Mouse (Mus musculus) embryo, embryonic 11.5 days (tissue): ENCODE results near the gene Klk1b9.
"Not testable (repeated sequence)": the region's sequence is repeated elsewhere in the genome, so short reads cannot be mapped to it uniquely, and the experiment has no call there.

Experiments
- DNase-seq: peaks from one replicate; pipeline ENCODE4 v3.0.0-alpha.2; 2012; ENCODE audit warnings: low read depth, low spot score

The Klk1b9 gene

DNA sequence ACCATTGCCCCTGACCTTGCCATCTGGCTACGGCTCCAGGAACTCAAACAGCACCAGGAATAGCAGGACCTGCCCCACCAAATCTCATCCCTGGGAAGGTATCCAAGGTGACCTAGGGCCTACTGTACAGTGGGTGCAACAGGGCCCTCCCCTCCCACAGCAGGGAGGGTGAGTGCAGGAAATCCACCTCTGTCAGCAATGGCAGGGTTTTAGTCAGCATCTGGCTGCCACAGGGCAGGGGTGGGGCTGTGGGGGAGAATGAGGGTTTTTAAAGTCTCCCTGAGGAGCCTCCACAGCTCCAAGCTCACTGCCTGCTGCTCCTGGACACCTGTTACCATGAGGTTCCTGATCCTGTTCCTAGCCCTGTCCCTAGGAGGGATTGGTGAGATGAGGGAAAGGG lies at the start of gene Klk1b9:
Gene Klk1b9 (plus strand): TSS at position 301 of the 400 bp plus-strand sequence.
- not testable (repeated sequence) for DNase-seq

DNA sequence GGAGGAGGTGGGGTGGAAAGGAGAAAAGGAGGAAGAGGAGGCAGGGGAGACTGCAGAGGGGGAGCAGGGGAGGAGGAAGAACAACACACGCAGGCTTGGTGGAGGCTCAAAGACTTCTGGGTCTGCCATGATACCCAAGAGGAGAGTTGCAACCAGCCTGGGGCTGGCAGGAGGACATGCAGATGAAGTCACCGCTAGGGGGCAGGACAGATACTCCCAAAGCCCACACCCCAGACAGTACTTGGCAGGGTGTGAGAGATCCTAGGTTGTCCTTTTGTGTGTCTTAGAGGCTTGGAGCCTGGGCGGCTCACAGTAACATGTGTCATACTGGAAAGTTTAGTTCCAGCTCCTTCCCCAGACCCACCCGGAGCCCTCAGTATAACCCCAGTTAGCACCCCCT lies 47.3 kb upstream of the Klk1b9 start:
- no peak for DNase-seq

DNA sequence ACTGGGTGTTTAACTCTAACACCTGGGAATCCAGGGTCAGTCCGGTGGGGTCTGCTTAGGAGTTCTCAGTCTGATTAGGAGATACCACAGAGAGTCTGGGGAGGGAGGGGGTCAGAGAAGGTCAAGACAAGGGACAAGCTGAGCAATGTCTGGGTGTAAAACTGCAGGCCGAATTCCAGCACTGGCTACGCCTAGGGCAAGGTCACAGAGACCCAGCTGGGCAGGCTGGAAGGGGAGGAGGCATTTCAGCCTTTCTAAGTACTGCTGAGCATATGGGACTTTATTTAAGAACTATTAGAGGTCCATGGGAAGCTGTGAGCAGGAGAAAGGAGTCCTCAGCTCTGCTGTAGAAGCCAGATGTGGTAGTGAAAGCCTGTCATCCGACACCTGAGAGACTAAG lies 43.5 kb upstream of the Klk1b9 start:
- no peak for DNase-seq

DNA sequence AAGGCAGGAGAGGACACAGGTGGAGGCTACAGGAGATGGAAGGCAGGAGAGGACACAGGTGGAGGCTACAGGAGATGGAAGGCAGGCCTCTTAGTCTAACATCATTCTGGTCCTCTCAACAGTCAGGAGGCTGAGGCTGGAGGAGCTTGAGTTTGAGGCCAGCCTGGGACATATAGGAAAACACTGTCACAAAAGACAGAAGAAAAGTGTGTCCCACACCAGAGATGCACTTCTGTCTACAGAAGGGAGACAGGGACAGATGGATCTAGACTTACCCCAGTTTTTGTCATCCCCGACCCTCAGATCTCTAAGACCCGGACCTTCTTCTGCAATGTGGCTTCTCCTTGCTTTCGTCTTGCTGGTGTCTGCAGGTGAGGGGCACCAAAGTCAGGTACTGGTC lies 42.4 kb upstream of the Klk1b9 start, which contains the start of gene Klk15:
Gene Klk15 (plus strand): TSS at position 301 of the 400 bp plus-strand sequence.
- DNase-seq = no peak

DNA sequence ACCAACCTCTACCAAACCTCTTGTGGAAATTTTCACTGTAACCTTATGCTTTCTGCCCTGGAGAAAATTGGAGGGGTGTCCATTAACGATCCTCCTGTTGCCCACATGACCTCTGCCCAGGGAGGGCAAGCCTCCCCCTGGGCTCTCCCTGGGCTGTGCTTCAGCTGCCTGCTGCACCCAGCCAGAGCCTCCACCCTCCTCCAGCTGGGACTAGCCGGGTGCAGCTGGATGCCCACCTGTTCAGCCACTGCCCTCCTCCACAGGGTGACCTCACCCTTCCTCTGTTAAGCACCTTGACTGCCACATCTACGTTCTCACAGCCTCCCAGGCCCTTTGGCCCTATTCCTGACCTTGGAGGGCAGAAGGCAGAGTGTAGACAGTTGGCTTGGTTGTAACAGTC lies 41.1 kb upstream of the Klk1b9 start:
- DNase-seq = no peak

GRCm38 (mm10) chr7:43936551-43936950 lies 39.3 kb upstream of the Klk1b9 start:
- no peak for DNase-seq

GRCm38 (mm10) chr7:43942293-43942692 lies 33.6 kb upstream of the Klk1b9 start:
- not testable (repeated sequence) for DNase-seq

DNA sequence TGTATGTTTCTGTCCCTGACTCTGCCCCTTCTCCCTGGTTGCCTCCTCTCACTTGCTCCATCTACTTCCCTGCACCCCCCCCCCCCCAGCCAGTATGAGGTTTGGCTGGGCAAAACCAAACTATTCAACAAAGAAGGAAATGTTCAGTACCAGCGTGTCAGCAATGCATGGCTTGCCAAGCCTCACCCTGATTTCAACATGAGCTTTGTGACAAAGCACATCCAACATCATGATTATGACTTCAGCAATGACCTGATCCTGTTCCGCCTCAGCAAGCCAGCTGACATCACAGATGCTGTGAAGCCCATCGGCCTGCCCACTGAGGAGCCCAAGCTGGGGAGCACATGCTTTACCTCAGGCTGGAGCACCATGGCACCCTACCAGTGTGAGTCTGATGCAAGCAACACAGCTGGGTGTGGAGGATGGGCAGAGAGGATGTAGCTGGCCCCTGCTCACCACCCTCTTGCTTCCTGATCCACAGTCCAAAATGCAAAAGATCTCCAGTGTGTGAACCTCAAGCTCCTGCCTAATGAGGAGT lies 31.1 kb upstream of the Klk1b9 start:
- no peak for DNase-seq

DNA sequence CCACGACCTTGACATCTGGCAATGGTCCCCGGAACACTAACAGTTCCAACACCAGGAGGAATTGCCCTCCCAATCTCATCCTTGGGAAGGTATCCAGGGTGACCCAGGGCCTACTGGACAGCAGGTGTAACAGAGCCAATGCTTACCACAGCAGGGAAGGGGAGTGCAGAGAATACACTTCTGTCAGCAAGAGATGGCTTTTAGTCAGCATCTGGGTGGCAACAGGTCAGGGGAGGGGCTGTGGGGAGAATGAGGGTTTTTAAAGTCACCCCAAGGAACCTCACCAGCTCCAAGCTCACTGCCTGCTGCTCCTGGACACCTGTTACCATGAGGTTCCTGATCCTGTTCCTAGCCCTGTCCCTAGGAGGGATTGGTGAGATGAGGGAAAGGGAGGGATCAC lies 25.5 kb upstream of the Klk1b9 start, which contains the start of gene Klk1b8:
Gene Klk1b8 (plus strand): TSS at position 301 of the 400 bp plus-strand sequence.
- DNase-seq = no peak

DNA sequence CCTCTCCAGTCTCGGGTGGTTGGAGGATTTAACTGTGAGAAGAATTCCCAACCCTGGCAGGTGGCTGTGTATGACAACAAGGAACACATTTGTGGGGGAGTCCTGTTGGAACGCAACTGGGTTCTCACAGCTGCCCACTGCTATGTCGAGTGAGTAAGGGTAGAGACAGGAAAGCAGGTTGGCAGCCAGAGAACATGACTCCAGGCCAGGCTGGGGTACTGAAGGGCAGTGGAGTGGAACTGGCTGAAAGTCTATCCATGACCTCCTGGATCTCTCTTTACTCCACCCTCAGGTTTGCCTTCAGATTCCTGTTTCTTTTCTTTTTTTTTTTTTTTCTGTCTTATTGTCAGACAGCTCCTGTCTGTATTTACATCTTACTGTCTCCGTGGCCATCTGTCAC lies 23.2 kb upstream of the Klk1b9 start:
- DNase-seq = no peak

- DNase-seq = no peak
Observed at GRCm38 (mm10) chr7:43966451-43966850, 9.4 kb upstream of the Klk1b9 start, which contains the start of gene Klk1b1. Gene Klk1b1 (plus strand): TSS chr7:43966751.

DNA sequence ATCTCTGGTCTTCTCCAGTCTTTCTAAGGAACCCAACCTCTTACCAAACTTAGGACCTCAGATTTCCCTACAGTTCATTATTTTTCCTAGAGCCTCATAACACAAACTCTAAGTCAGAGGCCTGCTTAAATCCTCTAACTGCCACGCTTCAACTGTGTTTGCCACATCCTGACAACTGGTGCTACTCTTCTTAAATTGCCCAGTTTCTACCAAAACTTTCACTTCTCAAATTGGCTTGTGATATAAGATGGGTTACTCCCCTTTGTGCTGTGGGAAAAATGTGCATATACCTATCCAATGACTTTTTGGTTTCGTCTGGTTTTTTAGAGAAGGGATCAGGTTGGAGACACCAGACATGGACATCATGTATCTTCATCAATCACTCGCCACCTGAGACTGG lies 8.8 kb upstream of the Klk1b9 start:
- no peak for DNase-seq

GRCm38 (mm10) chr7:43967612-43968011 lies 8.2 kb upstream of the Klk1b9 start:
- no peak for DNase-seq

GRCm38 (mm10) chr7:43985657-43986056 lies 9.8 kb downstream of the Klk1b9 start:
- DNase-seq = no peak

DNA sequence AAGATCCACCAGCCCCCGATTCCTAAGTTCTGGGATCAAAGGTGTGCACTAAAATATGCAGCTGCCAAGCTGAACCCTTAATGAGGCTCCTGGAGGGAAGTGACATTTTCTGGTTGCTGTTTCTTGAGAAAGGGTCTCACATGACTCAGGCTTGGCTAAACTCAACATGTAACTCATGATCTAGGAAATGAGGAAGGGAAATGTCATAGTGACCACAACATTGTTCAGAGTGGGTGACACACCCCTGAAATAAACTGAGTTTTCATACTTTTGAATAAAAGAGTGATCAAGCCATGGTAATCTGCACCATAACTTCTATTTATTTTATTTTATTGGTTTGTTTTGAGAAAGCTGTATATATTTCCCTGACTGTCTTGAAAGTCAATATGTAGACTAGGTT lies 19.0 kb downstream of the Klk1b9 start:
- DNase-seq = not testable (repeated sequence)

DNA sequence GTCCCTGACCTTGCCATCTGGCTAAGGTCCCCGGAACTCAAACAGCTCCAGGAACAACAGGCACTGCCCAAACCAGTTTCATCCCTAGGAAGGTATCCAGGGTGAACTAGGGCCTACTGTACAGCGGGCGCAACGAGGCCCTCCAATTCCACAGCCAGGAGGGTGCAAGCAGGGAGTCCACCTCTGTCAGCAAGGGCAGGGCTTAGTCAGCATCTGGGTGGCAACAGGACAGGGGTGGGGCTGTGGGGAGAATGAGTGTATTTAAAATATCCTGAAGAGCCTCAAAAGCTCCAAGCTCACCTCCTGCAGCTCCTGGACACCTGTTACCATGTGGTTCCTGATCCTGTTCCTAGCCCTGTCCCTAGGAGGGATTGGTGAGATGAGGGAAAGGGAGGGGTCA lies 19.7 kb downstream of the Klk1b9 start, which contains the start of gene Klk1b11:
Gene Klk1b11 (plus strand): TSS at position 301 of the 400 bp plus-strand sequence.
- not testable (repeated sequence) for DNase-seq

DNA sequence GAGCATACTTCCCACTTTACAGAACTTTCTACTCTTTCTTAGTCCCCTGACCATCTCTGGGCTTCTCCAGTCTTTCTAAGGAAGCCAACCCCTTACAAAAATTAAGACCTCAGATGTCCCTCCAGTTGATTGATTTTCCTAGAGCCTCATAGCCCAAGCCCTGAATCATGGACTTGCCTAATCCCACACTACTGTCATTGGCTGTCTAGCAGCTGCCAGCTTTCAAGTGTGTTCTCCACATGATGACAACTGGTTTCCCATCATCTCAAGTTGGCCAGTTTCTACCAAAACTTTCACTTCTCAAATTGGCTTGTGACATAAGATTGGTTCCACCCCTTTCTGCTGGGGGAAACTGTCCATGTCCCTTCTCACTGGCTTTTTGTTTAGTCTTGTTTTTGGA lies 29.0 kb downstream of the Klk1b9 start:
- no peak for DNase-seq

GRCm38 (mm10) chr7:44011868-44012267 lies 36.0 kb downstream of the Klk1b9 start, which contains the start of gene Klk1b26:
Gene Klk1b26 (plus strand): TSS chr7:44012168.
- DNase-seq = not testable (repeated sequence)

DNA sequence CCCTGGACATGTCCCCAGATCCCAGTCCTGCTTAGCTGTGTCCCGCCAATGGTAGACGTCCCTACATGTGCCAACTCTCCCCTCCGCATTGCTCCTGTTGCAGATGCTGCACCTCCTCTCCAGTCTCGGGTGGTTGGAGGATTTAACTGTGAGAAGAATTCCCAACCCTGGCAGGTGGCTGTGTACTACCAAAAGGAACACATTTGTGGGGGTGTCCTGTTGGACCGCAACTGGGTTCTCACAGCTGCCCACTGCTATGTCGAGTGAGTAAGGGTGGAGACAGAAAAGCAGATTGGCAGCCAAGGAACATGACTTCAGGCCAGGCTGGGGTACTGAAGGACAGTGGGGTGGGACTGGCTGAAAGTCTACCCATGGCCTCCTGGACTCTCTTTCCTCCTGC lies 38.8 kb downstream of the Klk1b9 start:
- not testable (repeated sequence) for DNase-seq

- DNase-seq = no peak
Observed at GRCm38 (mm10) chr7:44015071-44015470, 39.2 kb downstream of the Klk1b9 start.
